Mouse (Mus musculus): ENCODE measurements around the gene Rap2a.

DNA sequence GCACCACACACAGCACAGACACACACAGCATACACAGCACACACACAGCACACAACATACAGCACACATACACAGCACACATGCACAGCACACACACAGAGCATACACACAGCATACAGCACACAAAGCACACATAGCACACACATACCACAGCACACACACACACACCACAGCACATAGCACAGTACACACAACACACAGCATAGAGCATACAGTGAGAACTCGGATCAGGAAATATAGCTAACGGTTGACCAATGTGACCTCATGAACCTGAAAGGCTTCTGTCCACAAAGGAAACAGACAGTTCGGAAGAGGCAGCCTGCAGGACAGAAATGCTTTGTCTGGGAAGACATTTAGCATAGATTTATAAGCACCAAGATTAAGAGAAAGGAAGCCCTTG lies 61.4 kb downstream of the Rap2a start:
- TF ChIP-seq CTCF (IDR thresholded peaks at IDR 0.05; ENCODE audit: low read depth, low read length) (no peak), POLR2A (IDR thresholded peaks at IDR 0.05; ENCODE audit: borderline replicate concordance, low read depth, low read length) (no peak)
